Mouse (Mus musculus): ENCODE measurements at regions not wholly inside any gene's neighbourhood (a gene's known extent, or its start where the extent isn't known, plus 50 kb on each side); places are given as distances from the start of the nearest gene placed in this dataset.

- ATAC-seq (replicated peaks; ENCODE audit: low FRiP score, low TSS enrichment, poor library complexity, severe bottlenecking): no peak
Measured at GRCm38 (mm10) chr15:93986631-93987429, 391.1 kb upstream of the Prickle1 start.

GRCm38 (mm10) chr15:93982091-93982490, 386.4 kb upstream of the Prickle1 start:
- no peak for ATAC-seq (replicated peaks; ENCODE audit: low FRiP score, low TSS enrichment, poor library complexity, severe bottlenecking)

GRCm38 (mm10) chr15:93977494-93977893, 381.8 kb upstream of the Prickle1 start:
- ATAC-seq (replicated peaks; ENCODE audit: low FRiP score, low TSS enrichment, poor library complexity, severe bottlenecking): peak; percentile 59

GRCm38 (mm10) chr15:93974727-93975126, 379.0 kb upstream of the Prickle1 start:
- no peak for ATAC-seq (replicated peaks; ENCODE audit: low FRiP score, low TSS enrichment, poor library complexity, severe bottlenecking)

GRCm38 (mm10) chr15:93972979-93973378, 377.3 kb upstream of the Prickle1 start:
- no peak for ATAC-seq (replicated peaks; ENCODE audit: low FRiP score, low TSS enrichment, poor library complexity, severe bottlenecking)

GRCm38 (mm10) chr15:93961950-93962349, 366.3 kb upstream of the Prickle1 start:
- ATAC-seq (replicated peaks; ENCODE audit: low FRiP score, low TSS enrichment, poor library complexity, severe bottlenecking): no peak

- no peak for ATAC-seq (replicated peaks; ENCODE audit: low FRiP score, low TSS enrichment, poor library complexity, severe bottlenecking)
Measured at GRCm38 (mm10) chr15:93959931-93960330, 364.2 kb upstream of the Prickle1 start.

GRCm38 (mm10) chr15:93958086-93958485, 362.4 kb upstream of the Prickle1 start:
- ATAC-seq (replicated peaks; ENCODE audit: low FRiP score, low TSS enrichment, poor library complexity, severe bottlenecking): no peak

- no peak for ATAC-seq (replicated peaks; ENCODE audit: low FRiP score, low TSS enrichment, poor library complexity, severe bottlenecking)
Measured at GRCm38 (mm10) chr15:93956801-93957200, 361.1 kb upstream of the Prickle1 start.

- no peak for ATAC-seq (replicated peaks; ENCODE audit: low FRiP score, low TSS enrichment, poor library complexity, severe bottlenecking)
Measured at GRCm38 (mm10) chr15:93953548-93953947, 357.9 kb upstream of the Prickle1 start.

GRCm38 (mm10) chr15:93950441-93950840, 354.8 kb upstream of the Prickle1 start:
- ATAC-seq (replicated peaks; ENCODE audit: low FRiP score, low TSS enrichment, poor library complexity, severe bottlenecking): no peak

- ATAC-seq (replicated peaks; ENCODE audit: low FRiP score, low TSS enrichment, poor library complexity, severe bottlenecking): no peak
Measured at GRCm38 (mm10) chr15:93948902-93949301, 353.2 kb upstream of the Prickle1 start.

- ATAC-seq (replicated peaks; ENCODE audit: low FRiP score, low TSS enrichment, poor library complexity, severe bottlenecking): no peak
Measured at GRCm38 (mm10) chr15:93943545-93943944, 347.9 kb upstream of the Prickle1 start.

- ATAC-seq (replicated peaks; ENCODE audit: low FRiP score, low TSS enrichment, poor library complexity, severe bottlenecking): no peak
Measured at GRCm38 (mm10) chr15:93932971-93933496, 337.3 kb upstream of the Prickle1 start.

GRCm38 (mm10) chr15:93926842-93927241, 331.2 kb upstream of the Prickle1 start:
- no peak for ATAC-seq (replicated peaks; ENCODE audit: low FRiP score, low TSS enrichment, poor library complexity, severe bottlenecking)

- no peak for ATAC-seq (replicated peaks; ENCODE audit: low FRiP score, low TSS enrichment, poor library complexity, severe bottlenecking)
Measured at GRCm38 (mm10) chr15:93926262-93926661, 330.6 kb upstream of the Prickle1 start.

- no peak for ATAC-seq (replicated peaks; ENCODE audit: low FRiP score, low TSS enrichment, poor library complexity, severe bottlenecking)
Measured at GRCm38 (mm10) chr15:93921457-93922234, 326.0 kb upstream of the Prickle1 start.

- ATAC-seq (replicated peaks; ENCODE audit: low FRiP score, low TSS enrichment, poor library complexity, severe bottlenecking): no peak
Measured at GRCm38 (mm10) chr15:93920996-93921395, 325.3 kb upstream of the Prickle1 start.

- ATAC-seq (replicated peaks; ENCODE audit: low FRiP score, low TSS enrichment, poor library complexity, severe bottlenecking): no peak
Measured at GRCm38 (mm10) chr15:93919577-93919976, 323.9 kb upstream of the Prickle1 start.

- ATAC-seq (replicated peaks; ENCODE audit: low FRiP score, low TSS enrichment, poor library complexity, severe bottlenecking): no peak
Measured at GRCm38 (mm10) chr15:93916856-93917255, 321.2 kb upstream of the Prickle1 start.
